Mouse (Mus musculus) intestine, postnatal 0 days (tissue): ENCODE measurements around the gene Nat8f6. TPM values are rescaled to one million over a fixed set of nuclear protein-coding genes. Genes with fewer than 3 reads are reported as not detected.

Experiments
- ATAC-seq: fragments of 200-750 bp; cut with Nextera tagmentation; 2 replicates; pipeline ENCODE4 v1.8.0; 2017; ENCODE audit warnings: mild to moderate bottlenecking, moderate TSS enrichment, moderate library complexity
- H3K27ac ChIP-seq: fragments of 300-500 bp; sonication (generic); 2 replicates; pipeline ENCODE4 v1.5.1; 2014; ENCODE audit warnings: mild to moderate bottlenecking, low read depth, low read length, moderate library complexity
- H3K27me3 ChIP-seq: fragments of 300-500 bp; sonication (generic); replicated peaks from 2 replicates; pipeline ENCODE4 v1.6.1; 2014; ENCODE audit warnings: low read length, mixed read lengths; ENCODE audit not compliant: control insufficient read depth, insufficient read depth
- H3K36me3 ChIP-seq: fragments of 300-500 bp; sonication (generic); 2 replicates; pipeline ENCODE4 v1.6.1; 2014; ENCODE audit warnings: mild to moderate bottlenecking, moderate library complexity; ENCODE audit not compliant: control insufficient read depth, insufficient read depth
- H3K4me1 ChIP-seq: fragments of 300-500 bp; sonication (generic); replicated peaks from 2 replicates; pipeline ENCODE4 v1.6.1; 2014; ENCODE audit warnings: antibody characterized with exemption, low read length, mixed read lengths; ENCODE audit not compliant: control insufficient read depth, insufficient read depth
- H3K4me2 ChIP-seq: fragments of 300-500 bp; sonication (generic); replicated peaks from 2 replicates; pipeline ENCODE4 v1.6.1; 2014; ENCODE audit warnings: low read depth, mild to moderate bottlenecking, moderate library complexity
- H3K4me3 ChIP-seq: fragments of 300-500 bp; sonication (generic); 2 replicates; pipeline ENCODE4 v1.5.1; 2014; ENCODE audit warnings: low read depth, low read length
- H3K9ac ChIP-seq: fragments of 300-500 bp; sonication (generic); 2 replicates; pipeline ENCODE4 v1.6.1; 2014; ENCODE audit warnings: mild to moderate bottlenecking, low read depth, low read length
- H3K9me3 ChIP-seq: fragments of 300-500 bp; sonication (generic); 2 replicates; pipeline ENCODE4 v1.6.1; 2016; ENCODE audit warnings: mixed run types; ENCODE audit not compliant: control insufficient read depth
- CTCF ChIP-seq: sonication (generic); IDR thresholded peaks from 2 replicates; pipeline ENCODE4 v1.5.1; 2016; ENCODE audit warnings: low read depth, mild to moderate bottlenecking, control low read depth, antibody characterized with exemption, moderate library complexity
- WGBS: fragments of 180-500 bp; shearing (Covaris S2); extraction: QIAGEN DNeasy Blood & Tissue Kit; methylation state at CpG from one replicate; pipeline ENCODE4 v1.1.7; 2014; 5-methylcytosine and 5-hydroxymethylcytosine counted together
- polyA plus RNA-seq: library from polyadenylated mRNA; unstranded; fragments of >200 nt; fragmentation: Nextera tagmentation; extraction: Ambion mirVana; gene quantifications from 2 replicates; pipeline ENCODE4 v1.2.1, GENCODE M21; 2015

Nat8f6 gene
- polyA plus RNA-seq, 1 experiment from 2014 or later: not detected

DNA sequence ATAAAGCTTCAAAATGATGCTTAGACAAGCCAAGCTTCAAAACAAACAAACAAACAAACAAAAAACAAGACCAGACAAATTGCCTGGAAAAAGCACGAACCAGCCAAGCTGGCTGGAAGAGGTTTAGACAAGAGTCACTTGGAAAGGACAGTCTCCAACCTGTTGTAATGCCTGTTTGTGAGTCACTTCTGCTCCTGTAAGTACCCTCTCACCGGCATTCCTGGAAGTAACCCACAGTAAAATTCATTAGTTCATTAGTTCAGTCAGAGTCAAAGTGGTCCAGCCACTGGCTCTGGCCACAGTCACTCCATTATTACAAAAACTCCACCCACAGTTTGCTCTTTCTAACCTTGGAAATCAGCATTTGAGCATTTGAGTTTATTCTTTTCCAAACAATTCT, 43.1 kb upstream of the Nat8f6 start:
- no peaks in the 10 kb centered on the region for H3K27me3 ChIP-seq
- no peak for ATAC-seq

DNA sequence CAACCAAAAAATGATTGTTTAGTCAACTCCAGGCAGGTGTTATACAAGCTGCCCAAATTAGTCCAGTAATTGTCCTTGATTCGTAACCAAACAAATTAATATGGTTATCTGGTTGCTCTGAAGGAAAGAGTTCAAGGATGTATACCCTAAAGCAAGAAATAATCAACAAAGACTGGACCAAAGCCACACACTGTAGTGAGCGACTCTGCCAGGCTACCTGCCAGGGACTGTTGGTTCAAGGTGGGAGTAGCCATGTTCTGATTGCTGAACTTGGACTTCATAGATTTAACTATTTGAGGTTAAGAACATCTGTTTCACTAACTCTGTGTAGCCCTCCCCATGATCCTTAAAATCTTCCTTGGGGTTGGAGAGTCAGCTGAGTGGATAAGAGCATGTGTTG, 42.4 kb upstream of the Nat8f6 start:
- H3K4me3 ChIP-seq: no peak overlapping the region
- 79% methylated on average over 2 of the region's 2 CpGs for WGBS
- H3K27ac ChIP-seq: no peak overlapping the region
- no peak for ATAC-seq
- no peak overlapping the region for H3K4me2 ChIP-seq
- H3K9me3 ChIP-seq: no peaks in the 10 kb centered on the region
- no peak overlapping the region for H3K9ac ChIP-seq
- H3K36me3 ChIP-seq: no peaks in the 10 kb centered on the region
- TF ChIP-seq CTCF: no peak
- H3K27me3 ChIP-seq: no peaks in the 10 kb centered on the region
- no peaks in the 10 kb centered on the region for H3K4me1 ChIP-seq

More for the DNA sequence above, 43.1 kb upstream of the Nat8f6 start:
- H3K36me3 ChIP-seq: no peaks in the 10 kb centered on the region
- H3K9ac ChIP-seq: no peak overlapping the region
- no peak for TF ChIP-seq CTCF
- no peak overlapping the region for H3K27ac ChIP-seq
- H3K4me1 ChIP-seq: no peaks in the 10 kb centered on the region
- whole genome bisulfite sequencing: 88% methylated on average over 2 of the region's 2 CpGs
- H3K9me3 ChIP-seq: no peaks in the 10 kb centered on the region
- H3K4me3 ChIP-seq: no peak overlapping the region
- no peak overlapping the region for H3K4me2 ChIP-seq

DNA sequence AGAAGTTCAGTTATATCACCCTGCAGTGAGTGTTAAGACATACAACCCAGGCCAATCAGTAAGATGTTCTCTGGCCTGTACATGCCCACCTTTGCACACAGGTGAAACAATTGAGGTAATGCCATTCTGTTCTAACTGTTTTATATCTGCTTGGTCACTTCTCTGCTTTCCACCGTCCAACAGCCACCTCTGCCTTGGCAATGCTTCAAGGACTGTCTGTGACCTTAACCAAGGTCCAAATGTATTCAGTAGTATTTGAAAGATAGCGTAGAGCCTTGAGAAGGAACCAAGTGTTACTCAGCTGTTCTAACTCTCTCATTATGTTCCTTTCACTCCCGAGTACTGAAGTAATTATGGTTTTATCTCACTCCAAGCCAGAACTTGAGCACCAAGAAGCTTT, 41.8 kb upstream of the Nat8f6 start:
- no peaks in the 10 kb centered on the region for H3K36me3 ChIP-seq
- H3K4me3 ChIP-seq: no peak overlapping the region
- no peaks in the 10 kb centered on the region for H3K9me3 ChIP-seq
- no peaks in the 10 kb centered on the region for H3K4me1 ChIP-seq
- H3K27ac ChIP-seq: no peak overlapping the region
- no peak for ATAC-seq
- 66% methylated on average over 3 of the region's 3 CpGs for WGBS
- H3K27me3 ChIP-seq: no peaks in the 10 kb centered on the region
- no peak overlapping the region for H3K4me2 ChIP-seq
- no peak for TF ChIP-seq CTCF
- no peak overlapping the region for H3K9ac ChIP-seq

DNA sequence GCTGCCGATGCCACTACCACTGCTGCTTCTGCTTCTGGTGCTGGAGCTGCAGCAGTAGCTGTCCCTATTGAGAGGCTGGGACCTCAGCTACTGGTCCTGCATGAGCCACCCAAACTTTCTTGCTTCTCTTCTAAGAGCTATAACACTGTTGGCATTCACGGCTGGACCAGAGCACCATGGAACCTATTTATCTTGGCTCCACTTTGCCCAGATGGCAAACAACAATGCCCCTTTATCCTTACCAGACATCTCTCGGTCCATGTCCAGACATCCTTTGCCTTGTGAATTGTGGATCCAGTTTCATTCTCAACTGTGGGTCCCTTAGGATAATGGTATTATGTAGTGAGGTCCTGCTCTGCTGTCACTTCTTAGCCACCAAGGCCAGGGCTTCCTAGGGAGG, 40.5 kb upstream of the Nat8f6 start:
- no peaks in the 10 kb centered on the region for H3K4me1 ChIP-seq
- no peak overlapping the region for H3K9ac ChIP-seq
- no peak for ATAC-seq
- H3K36me3 ChIP-seq: no peaks in the 10 kb centered on the region
- H3K27me3 ChIP-seq: no peaks in the 10 kb centered on the region
- TF ChIP-seq CTCF: no peak
- H3K4me3 ChIP-seq: no peak overlapping the region
- no peak overlapping the region for H3K27ac ChIP-seq
- WGBS: 86% methylated on average over 3 of the region's 3 CpGs
- no peak overlapping the region for H3K4me2 ChIP-seq
- H3K9me3 ChIP-seq: no peaks in the 10 kb centered on the region

DNA sequence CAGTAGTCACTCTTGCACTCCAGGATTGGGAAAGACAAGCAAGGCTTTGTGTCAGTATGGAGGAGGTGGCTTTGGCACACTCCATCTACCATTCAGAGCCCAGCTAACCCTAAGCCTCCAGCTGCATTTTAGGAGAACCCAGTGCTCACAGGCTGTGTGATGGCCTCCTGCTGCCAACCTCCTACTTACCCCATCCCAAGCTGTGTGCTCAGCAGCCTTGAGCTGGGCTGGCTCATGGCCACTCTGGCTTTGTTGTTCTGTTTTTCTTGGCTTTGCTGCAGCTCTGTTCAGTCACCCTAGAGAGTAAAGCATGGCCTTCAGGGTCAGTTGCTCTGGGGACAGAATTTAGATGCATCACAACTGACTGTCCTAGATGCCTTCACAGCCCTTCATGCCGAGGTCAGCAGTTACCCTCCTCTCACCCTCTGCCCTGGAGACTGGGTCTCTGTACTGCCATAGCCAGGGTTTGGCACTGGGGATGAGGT, 35.5 kb upstream of the Nat8f6 start:
- no peak overlapping the region for H3K4me2 ChIP-seq
- H3K9me3 ChIP-seq: no peaks in the 10 kb centered on the region
- no peak overlapping the region for H3K27ac ChIP-seq
- no peaks in the 10 kb centered on the region for H3K36me3 ChIP-seq
- H3K4me3 ChIP-seq: no peak overlapping the region
- 86% methylated on average over 1 of the region's 1 CpGs for WGBS
- H3K27me3 ChIP-seq: no peaks in the 10 kb centered on the region
- no peak overlapping the region for H3K9ac ChIP-seq
- no peaks in the 10 kb centered on the region for H3K4me1 ChIP-seq
- no peak for ATAC-seq
- no peak for TF ChIP-seq CTCF

DNA sequence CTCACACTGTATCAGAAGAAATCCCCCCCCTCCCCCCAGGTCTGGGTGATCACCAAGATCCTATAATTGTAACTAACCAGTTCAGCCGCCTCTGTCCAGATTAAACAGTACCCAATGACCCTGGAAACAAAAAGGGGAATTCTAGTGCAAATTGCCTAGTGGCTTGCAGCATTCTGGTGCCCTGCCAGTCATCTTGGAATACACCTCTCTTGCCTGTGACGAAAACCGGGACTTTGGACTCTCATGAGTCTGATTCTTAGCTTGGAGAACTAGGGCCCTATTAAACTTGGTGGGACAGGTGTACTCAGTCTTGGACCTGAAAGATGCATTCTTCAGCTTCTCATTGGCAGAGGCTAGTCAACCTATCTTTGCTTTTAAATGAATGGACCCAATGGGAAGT, 32.7 kb upstream of the Nat8f6 start:
- WGBS: 45% methylated on average over 3 of the region's 3 CpGs
- no peaks in the 10 kb centered on the region for H3K36me3 ChIP-seq
- ATAC-seq: no peak

More for the DNA sequence above, 32.7 kb upstream of the Nat8f6 start:
- no peak overlapping the region for H3K4me3 ChIP-seq
- no peak overlapping the region for H3K4me2 ChIP-seq
- H3K9ac ChIP-seq: no peak overlapping the region
- no peaks in the 10 kb centered on the region for H3K9me3 ChIP-seq
- no peaks in the 10 kb centered on the region for H3K27me3 ChIP-seq
- H3K27ac ChIP-seq: no peak overlapping the region
- no peak for TF ChIP-seq CTCF
- H3K4me1 ChIP-seq: no peaks in the 10 kb centered on the region
